Mouse (Mus musculus) gastrocnemius, adult 18-20 months (tissue): ENCODE data around the gene Prima1. TPM values are rescaled to one million over a fixed set of nuclear protein-coding genes. Genes with fewer than 3 reads are reported as not detected.

Experiments
- DNase-seq: peaks from one replicate; pipeline ENCODE4 v3.0.0; 2021; ENCODE audit warnings: low spot score
- total RNA-seq, 2 experiments: library from RNA; stranded (reverse); gene quantifications; 2 replicates each; pipeline ENCODE4 v1.2.3; 2021

Prima1 gene
- total RNA-seq, 2 experiments from 2014 or later, result 9.9 to 29.8 TPM

DNA sequence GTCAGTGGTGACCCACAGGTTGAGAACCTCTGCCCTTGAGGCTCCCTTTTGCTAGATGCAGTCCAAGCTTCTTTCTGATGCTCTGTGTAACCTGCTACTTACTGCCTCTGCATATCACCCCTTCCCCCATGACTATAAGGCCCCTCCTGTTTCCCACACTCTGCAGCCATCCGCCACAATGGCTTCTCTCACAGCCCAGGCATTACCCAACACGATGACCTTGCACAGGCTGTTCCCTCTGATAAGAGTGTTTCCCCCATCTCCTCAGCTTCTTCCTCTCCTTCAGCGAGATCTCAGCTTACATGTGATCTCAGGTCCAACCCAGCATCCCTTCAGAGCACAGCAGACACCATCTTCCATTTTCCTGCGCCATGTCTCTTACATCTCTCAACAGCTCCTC is 12.9 kb downstream of the Prima1 start:
- no peak for DNase-seq

DNA sequence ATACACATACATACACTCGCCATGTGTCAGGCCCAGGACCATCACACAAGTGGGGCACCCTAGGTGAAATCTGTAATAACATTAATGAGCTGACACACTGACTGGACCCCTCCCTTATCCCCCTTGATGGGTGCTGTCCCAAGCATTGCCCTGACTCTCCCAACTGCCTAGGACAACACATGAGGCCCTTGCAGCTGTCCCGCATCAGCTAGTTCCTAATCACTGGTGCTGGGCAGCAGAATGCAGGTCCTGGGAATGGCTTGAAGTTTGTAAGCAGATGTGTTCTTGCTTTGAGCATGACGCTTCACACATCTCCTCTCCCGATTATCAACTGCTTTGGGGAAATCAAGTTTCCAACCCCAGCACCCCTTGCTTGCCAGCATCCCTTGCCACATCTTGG is 15.8 kb downstream of the Prima1 start:
- no peak for DNase-seq

DNA sequence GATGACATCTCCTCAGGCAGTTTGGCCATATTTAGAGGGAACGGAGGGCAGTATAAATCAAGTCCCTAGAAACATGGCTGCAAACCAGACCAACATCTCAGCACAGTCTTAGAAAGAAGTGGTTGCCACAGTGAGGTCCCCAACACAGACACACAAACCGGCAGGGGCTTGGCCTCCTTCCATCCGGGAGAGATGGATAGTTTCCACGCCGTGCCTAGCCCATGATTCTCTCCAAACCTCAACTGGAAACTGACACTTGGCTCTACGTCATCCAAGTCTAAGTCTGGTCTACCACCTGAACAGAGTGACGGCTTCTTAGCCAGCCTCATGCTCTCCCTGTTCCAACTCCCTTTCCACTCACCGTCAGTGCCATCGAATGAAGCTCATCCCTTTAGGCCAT is 18.3 kb downstream of the Prima1 start:
- DNase-seq, result peak; percentile 68

DNA sequence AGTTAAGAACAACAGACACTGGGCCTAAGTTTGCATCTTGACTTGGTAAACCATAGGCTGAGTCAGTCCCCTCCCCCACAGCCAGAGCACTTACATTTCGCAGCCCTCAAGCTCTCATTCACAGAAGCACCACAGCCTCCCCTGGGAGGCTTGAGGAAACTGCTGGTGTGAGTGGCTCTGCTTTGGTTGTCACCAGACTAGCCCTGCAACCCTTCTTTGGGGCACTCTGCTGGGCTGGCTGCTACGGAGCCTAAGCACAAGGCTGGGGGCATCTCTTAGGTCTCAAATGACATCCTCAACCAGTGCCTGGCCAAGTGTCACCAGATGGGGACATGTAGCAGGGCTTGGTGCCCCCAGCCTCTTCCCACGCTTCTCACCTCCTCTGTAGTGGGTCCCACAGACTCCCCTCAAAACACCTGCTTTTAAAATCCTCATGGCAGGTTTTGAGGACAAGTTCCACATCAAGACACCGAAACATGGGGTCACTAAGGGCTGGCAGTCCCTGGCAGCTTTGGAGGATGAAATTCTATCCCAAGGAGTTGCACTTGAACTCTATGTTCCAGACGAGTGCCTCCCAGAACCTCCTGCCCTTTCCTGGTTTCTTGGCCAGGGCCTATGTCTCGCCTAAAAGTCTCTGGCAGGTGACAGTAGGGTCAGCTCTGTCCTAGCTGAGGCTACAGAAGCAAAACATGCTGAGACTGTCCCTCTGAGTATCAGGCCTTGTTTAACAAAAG is 25.9 kb downstream of the Prima1 start:
- DNase-seq, result peak; percentile 79

DNA sequence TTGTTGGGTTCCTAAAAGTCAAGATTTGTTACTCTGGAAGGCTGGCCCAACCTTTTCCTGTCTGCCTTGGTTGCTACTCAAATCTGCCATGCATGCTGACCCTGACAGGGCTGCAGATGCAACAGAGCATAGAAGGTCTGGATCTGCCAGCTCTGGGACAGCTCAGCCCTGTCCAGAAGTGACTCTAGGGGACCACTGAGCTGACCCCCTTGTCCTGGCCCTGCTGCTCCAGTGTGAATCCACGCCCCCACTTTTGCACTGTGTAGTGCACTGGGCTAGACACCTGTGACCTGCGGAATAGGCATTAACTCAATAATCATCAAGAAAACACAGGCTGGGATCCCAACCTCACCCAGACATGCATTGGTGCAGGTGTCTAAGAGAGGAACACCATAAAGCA is 27.2 kb downstream of the Prima1 start:
- DNase-seq, result no peak

DNA sequence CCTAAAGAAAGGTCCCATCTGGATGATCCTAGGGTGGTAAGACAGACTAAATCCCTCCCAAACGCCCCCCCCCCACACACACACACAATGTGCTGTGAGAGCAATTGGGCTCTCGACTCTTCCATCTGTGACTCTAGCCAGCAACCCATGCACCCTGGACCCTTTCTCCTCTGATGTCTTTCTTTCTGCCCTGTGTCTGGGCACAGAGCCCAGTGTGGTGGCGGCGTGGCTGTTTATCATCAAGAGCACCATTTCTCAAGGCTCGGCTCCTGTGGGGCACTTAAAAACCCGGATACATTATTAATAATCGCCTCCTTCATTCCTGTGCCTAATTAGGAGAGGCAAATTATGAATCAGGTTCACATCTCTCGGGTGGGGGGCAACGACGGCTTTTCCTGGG is 27.7 kb downstream of the Prima1 start:
- no peak for DNase-seq

DNA sequence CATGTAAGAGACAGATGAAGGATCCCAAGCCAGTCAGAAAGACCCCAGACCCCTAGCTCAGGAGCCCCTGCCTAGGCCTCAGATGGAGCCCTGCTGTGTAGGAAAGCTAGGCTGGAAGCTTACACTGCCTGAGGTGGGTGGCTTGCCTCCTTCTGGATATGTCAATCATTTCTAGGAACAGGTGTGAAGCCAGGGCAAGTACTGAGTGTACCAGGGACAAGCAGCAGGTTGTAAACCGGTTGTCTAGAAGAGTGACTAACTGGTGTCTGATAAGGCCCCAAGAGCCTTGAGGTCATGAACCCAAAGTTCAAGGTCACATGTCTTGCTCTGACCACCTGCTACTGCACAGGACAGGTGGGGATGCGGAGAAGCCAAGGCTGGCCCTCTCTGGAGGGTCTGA is 28.4 kb downstream of the Prima1 start:
- peak; percentile 52 for DNase-seq

DNA sequence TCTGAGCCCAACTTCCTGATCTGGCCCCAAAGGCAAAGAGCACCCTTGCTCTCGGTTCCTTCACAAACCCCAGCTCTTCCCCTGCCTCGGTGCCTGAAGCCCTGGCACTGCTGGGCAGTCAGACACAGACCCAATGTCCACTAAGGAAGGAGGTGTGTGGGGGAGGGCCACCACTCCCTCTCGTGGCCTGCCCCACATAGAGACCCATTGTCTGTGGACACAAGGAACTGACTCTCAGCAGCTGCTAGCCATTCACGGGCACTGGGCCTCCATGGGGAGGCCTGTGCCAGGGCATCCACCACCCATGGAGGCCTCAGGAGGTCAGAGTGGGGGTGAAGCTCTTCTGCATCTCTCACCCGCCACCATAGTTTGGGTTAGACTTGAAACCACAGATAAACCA is 30.9 kb downstream of the Prima1 start:
- no peak for DNase-seq

DNA sequence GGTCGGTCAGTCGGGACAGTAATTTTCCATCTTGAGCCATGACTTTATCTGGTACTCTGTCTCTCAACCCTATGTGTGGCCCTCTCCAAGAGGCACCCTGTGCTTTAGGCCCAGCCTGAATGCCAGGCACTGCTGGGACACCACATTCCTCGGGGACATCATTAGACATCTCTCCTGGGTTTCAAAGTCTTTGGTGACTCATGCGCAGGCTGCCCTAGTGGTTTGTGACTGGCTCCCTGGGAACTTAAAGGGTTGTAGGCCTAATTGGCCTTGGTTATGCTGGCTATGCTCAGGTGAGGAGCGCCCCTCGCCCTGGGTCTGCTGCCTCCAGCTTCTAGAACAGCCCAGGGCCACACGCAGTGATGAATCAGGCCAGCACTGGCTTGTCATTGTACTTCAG is 32.4 kb downstream of the Prima1 start:
- DNase-seq, result no peak

DNA sequence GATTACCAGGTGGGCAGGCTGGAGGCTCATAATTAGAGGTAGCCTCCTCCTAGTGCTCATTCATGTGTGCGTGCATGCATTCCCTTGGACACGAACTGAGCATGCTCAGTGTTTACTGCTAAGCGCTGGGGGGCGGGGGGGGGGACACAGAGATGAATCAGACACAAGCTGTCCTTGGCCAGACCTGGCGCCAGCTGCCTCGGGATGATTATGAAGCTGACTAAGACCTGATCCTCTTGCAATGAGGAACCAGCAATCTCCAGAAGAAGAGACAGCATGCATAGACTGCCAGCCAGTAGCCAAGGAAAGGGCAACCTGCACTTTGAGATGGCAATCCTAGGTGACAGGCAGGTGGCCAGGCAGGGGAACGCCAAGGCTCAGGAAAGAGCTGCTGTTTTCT is 36.4 kb downstream of the Prima1 start:
- peak; percentile 36 for DNase-seq

DNA sequence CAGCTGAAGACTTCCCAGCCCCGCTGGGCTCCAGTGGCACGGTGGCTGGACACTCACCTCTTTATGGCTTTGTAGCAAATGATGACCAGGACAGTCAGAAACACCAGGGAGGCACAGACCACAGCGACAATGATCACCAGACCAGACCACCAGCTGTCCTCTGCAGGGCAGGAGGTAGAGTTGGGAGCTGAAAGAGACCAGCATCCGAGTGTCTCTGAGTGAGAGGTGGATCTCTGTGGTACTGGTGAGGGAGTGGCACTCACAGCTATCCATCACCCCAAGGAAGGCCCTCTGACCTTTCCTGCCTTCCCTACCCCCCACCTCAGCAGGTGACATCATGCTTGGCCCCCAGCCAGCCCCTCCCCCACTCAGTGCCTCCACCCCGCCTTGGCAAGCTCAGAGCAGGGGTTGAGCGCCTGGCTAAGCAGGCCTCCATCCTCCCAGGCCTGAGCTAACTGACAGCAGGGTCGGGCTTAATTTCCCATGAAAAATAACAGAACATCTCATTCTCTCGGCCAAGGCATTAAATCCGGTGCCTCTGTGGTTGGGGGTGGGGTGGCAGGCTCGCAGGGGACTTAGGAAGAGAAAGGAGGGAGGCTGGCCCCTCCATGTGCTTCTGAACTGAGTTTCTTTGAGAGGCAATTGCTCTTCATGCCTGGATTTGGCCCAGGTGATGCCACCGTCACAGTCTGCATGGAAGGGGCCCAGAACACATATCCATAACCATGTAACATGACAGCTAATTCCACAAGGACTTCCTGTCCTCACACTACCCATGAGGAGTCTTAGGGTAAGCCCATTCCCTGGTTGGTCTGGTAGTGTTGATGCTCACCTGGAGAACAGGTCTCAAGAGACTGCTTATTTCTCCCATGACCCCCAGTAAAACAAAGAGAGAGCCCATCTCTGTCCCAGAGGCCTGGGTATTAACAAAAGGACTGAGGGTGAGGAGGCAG is 39.1 kb downstream of the Prima1 start:
- DNase-seq, result no peak

DNA sequence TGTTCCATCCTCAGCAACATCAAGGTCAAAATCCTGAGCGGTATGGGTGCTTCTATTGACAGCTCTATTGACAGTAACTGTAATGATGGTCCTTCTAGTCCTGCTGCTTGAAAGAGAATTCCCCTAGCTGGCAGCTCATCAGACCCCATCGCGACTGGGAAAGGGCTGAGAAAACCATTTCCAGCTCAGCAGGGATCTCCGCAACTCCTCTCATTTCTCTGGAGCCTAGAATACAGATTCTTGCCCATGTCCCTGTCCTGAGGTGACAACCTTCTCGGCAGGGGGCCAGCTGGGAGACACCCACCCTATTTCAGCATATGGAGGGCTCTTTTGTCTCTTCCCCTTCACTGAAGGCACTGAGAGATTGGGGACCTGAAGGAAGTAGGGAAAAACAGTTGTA is 49.0 kb downstream of the Prima1 start:
- DNase-seq, result no peak

DNA sequence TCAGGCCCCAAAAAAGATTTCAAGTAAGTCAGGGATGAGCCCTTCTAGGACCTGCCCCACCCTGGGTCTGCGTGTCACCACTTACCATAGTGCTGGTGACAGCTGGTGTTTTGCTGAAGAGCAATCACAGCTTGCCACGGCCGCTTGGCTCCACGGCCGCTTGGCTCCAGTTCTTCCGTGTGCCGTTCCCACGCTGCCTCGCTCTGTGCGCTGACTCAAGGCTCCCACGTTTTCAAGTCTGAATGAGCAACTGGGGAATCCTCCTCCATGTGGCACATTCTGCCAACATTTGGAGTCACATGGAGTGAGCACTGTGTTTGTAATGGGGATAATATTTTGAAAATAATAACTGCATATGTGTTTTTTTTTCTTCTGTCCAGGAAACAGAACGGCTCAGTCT is 52.2 kb downstream of the Prima1 start:
- no peak for DNase-seq

DNA sequence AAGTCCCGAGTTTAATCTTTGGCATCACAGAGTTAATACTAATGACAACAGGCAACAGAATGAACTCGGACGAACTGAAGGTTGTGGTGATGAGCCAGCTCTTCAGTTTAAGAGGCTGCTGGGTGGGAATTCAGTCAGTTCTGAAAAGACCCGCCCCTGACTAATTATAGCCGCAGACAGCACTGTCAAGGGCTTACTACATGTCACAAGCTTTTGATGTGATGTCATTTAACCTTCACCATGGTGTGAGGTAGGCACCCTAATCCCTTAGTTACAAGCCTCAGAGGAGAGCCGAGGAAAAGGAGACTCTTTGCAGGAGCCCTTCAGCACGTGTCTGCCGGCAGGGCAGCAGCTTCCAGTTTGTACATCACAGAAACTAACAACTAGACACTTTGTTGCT is 53.7 kb downstream of the Prima1 start:
- DNase-seq, result no peak

DNA sequence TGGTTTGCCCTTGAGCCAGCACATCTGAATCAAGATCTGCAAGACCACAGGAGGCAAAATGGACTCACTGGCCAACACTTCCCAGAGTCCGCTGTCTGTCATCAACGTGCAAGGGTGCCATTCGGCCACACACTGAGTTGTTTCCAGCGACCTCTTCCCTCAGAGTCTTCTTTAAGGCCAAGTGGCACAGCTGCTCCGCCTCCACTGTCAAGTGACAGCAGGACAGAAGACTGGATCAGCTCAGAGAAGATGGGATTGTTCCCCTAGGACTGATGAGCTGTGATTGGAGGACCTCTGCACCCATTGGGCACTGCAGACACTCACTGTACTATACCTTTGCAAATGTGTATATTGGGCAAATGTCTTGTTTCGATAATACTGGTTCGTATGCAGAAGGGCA is 54.9 kb downstream of the Prima1 start:
- DNase-seq, result no peak

DNA sequence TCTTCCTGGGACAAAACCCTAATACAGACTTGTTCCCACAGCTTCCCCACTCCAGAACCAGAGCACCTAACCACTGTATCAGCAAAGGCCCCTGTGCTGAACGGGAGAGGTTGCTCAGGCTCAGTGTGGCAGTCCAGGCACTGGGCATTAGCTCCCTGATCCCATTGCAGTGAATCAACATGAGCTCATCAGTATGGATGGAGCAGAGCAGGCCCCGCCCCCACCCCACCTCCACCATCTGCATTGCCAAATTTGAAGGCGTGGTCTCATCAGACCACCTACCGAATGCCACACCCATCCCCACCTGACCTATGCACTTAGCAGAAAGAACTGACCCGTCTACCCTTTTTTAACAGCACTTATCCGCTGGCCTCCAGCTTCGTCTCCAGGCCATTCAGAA is 58.9 kb downstream of the Prima1 start:
- no peak for DNase-seq

DNA sequence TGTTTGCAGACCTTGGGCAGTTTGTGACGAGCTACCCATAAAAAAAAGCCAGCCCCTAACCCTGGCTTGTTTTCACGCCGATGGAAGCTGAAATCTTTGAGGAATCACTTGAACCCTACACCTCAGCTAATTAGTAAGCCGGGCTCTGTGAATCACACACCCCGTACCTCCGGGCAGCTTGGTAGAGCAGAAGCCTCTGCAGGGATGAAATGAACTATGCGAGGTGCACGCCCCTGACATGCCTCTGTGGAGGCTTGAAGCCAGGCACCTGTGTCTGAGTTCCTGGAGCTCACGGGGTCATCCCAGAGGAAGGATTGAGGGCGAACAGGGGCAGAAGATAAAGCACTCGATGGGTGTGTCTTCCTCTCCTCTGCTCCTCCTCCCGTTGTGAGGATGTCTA is 73.1 kb downstream of the Prima1 start:
- DNase-seq, result no peak

DNA sequence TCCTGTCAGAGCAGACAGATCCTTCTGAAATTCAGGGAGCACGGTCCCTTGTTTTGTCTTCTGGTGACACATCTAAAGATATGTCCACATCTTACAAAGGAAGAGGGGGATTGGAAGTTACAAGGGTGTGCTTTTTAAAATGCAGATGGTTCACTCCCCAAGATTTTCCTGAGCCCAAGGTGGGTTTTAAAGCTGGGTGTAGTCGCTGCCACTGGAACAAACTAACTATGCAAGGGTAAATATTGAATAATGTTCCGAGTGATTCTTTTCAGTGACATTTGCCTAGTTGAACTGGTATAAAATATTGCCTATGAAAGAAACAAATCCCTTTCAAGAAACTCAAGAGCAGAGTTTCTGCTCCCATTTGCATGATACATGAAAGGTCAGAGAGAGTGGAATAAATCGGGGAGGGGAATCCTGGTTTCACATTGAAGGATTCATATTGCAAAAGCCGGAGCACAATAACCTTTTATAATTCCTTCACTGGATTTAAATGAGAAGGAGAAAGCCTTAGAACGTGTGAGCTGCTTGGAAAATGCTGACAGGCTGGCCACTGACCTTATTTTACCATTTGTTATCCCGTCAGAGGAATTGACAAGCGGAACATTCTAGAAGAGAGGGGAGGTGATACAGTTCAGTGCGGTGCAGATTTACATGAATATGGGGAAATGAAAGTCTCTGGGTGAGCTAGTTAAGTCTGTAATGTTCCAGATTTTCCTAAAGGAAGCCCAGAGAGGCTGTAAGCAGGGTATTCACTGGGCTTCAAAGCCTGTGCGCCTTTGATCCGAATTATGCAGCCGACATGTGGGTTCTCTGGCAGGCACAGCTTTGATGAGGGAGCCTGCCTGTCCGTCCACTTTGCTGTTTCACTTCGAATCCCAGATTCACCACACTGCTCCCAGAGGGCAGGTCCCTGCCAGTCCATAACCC is 77.6 kb downstream of the Prima1 start:
- DNase-seq, result no peak

DNA sequence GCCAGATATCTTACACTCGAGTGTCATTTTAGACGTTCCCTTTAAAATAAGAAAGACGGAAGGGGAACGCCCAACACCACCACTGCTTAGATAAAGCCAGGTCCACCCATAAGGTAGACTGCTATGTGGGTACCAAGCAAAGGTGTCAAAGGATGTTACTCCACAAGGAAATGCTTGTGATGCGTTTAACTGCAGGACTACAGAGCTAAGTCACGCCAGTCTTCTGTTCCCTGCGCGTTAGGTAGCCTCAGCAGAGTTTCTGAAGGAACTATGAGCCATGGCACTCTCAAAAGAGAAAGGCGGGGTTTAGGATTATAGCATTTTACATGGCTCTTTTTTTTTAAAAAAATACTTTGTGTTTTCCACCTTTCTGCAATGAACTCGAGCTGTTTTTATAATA is 78.4 kb downstream of the Prima1 start:
- DNase-seq, result no peak

DNA sequence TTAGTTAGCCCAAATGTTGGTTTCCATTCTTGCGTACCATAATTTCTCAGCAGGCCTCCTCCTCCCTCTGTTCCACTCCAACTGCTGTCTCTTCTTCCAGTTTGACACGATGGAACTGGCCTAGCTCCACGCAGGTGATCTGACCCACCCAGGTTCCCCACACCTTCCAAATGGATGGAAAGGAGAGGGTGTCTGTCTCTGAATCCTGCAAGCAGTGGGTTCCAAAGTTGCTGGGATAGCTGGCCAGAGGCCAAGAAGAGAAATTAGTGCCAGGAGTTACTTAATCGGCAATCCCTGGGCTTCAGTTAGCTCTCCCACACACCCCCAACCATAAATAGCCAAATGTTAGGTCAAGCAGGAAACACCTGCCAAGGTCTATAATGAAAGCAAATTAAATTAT is 81.2 kb downstream of the Prima1 start:
- no peak for DNase-seq

DNA sequence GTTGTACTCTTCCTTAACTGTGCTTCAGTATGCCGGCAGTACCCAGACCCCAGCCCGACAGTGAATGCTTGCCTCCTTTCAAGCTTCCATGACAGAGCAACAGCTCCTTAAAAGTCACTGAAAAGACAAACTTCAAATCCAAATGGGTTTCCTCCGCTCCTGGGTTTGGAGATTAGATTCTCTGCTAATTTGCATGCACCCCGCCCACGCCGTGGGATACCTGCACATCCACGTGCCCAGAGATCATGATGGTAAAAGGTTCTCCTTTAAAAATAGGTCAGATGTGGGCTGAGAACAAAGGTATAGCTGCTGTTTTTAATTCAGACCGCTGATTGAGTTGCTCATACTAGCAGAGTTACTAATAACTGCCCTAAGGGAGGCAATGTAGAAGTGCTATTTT is 82.9 kb downstream of the Prima1 start:
- no peak for DNase-seq
